Comparison of ENCODE assay signal across 15 mouse cellular contexts in genomic region chr1:80504757-80505156, GRCm38 (mm10). TPM values are rescaled to one million over a fixed set of nuclear protein-coding genes. Genes with fewer than 3 reads are reported as not detected.
DNase-seq lines count a peak whose midpoint lies in the region; ATAC-seq and TF ChIP-seq lines count a peak whose summit lies in the region.
"Had no signal": no experiment of that assay in that cellular context is flagged by ENCODE, and none has a peak within 500 bp of the region (broad histone marks: within the 10 kb centered on the region; RNA-seq: fewer than 3 reads in every experiment).

No protein-coding gene starts in this region.

- ATAC-seq in intestine, postnatal 0 days: no peak
- ATAC-seq in intestine, embryonic 15.5 days: no peak
- no peak for ATAC-seq in midbrain, postnatal 0 days (ENCODE audit: low FRiP score)
- no peak for ATAC-seq in midbrain, embryonic 13.5 days
- no peak for ATAC-seq in forebrain, embryonic 13.5 days
- ATAC-seq: forebrain, embryonic 15.5 days had no signal

- TF ChIP-seq POLR2A in brain, embryonic 14.5 days (IDR thresholded peaks at IDR 0.05; ENCODE audit: borderline replicate concordance, extremely low read depth, insufficient read depth, insufficient read length, poor library complexity, severe bottlenecking): no peak

- H3K9ac ChIP-seq in intestine, postnatal 0 days (ENCODE audit: low read depth, low read length): no peak overlapping the region
- no peak overlapping the region for H3K9ac ChIP-seq in intestine, embryonic 15.5 days
- no peak overlapping the region for H3K9ac ChIP-seq in midbrain, postnatal 0 days (replicated peaks; ENCODE audit: low read length, poor library complexity, severe bottlenecking)
- no peak overlapping the region for H3K9ac ChIP-seq in midbrain, embryonic 13.5 days (replicated peaks)
- no peak overlapping the region for H3K9ac ChIP-seq in forebrain, embryonic 13.5 days
- H3K9ac ChIP-seq: forebrain, embryonic 15.5 days; liver, embryonic 13.5 days; stomach, embryonic 15.5 days had no signal

- H3K27ac ChIP-seq in intestine, postnatal 0 days (ENCODE audit: low read depth, low read length): no peak overlapping the region
- H3K27ac ChIP-seq in intestine, embryonic 15.5 days: no peak overlapping the region
- H3K27ac ChIP-seq in midbrain, postnatal 0 days (ENCODE audit: low read depth, low read length): no peak overlapping the region
- H3K27ac ChIP-seq in midbrain, embryonic 13.5 days: no peak overlapping the region
- H3K27ac ChIP-seq in forebrain, embryonic 13.5 days: no peak overlapping the region
- H3K27ac ChIP-seq: forebrain, embryonic 15.5 days; hindbrain, embryonic 10.5 days; liver, embryonic 13.5 days; stomach, embryonic 15.5 days had no signal

- TF ChIP-seq CTCF in intestine, postnatal 0 days (IDR thresholded peaks at IDR 0.05; ENCODE audit: low read depth): peak; percentile 54
- peak; percentile 53 for TF ChIP-seq CTCF in midbrain, postnatal 0 days (IDR thresholded peaks at IDR 0.05)
- TF ChIP-seq CTCF in brain, embryonic 14.5 days (IDR thresholded peaks at IDR 0.05; ENCODE audit: borderline replicate concordance, extremely low read depth, insufficient read depth, insufficient read length): peak; percentile 9; the same call in 1 of the 2 replicates

- no peaks in the 10 kb centered on the region for H3K27me3 ChIP-seq in intestine, postnatal 0 days (replicated peaks; ENCODE audit: control insufficient read depth, insufficient read depth, low read length)
- no peaks in the 10 kb centered on the region for H3K27me3 ChIP-seq in intestine, embryonic 15.5 days (replicated peaks)
- no peaks in the 10 kb centered on the region for H3K27me3 ChIP-seq in midbrain, postnatal 0 days (ENCODE audit: insufficient read depth, low read length)
- no peaks in the 10 kb centered on the region for H3K27me3 ChIP-seq in midbrain, embryonic 13.5 days
- no peaks in the 10 kb centered on the region for H3K27me3 ChIP-seq in forebrain, embryonic 13.5 days
- H3K27me3 ChIP-seq: forebrain, embryonic 15.5 days; liver, embryonic 13.5 days; stomach, embryonic 15.5 days had no signal

- no peaks in the 10 kb centered on the region for H3K9me3 ChIP-seq in intestine, postnatal 0 days (ENCODE audit: control insufficient read depth)
- no peaks in the 10 kb centered on the region for H3K9me3 ChIP-seq in intestine, embryonic 15.5 days
- no peaks in the 10 kb centered on the region for H3K9me3 ChIP-seq in midbrain, postnatal 0 days (ENCODE audit: low read length)
- no peaks in the 10 kb centered on the region; the same call in 1 of the 2 replicates for H3K9me3 ChIP-seq in midbrain, embryonic 13.5 days
- H3K9me3 ChIP-seq in forebrain, embryonic 13.5 days (replicated peaks): no peaks in the 10 kb centered on the region
- H3K9me3 ChIP-seq: forebrain, embryonic 15.5 days; hindbrain, embryonic 10.5 days; liver, embryonic 13.5 days; stomach, embryonic 15.5 days had no signal

- H3K4me2 ChIP-seq in intestine, postnatal 0 days (replicated peaks; ENCODE audit: low read depth): no peak overlapping the region
- no peak overlapping the region for H3K4me2 ChIP-seq in intestine, embryonic 15.5 days (replicated peaks)
- no peak overlapping the region for H3K4me2 ChIP-seq in midbrain, postnatal 0 days (ENCODE audit: low read depth, low read length, poor library complexity, severe bottlenecking)
- no peak overlapping the region for H3K4me2 ChIP-seq in midbrain, embryonic 13.5 days (replicated peaks)
- H3K4me2 ChIP-seq in forebrain, embryonic 13.5 days: no peak overlapping the region
- H3K4me2 ChIP-seq: forebrain, embryonic 15.5 days; liver, embryonic 13.5 days; stomach, embryonic 15.5 days had no signal

- no peaks in the 10 kb centered on the region for H3K4me1 ChIP-seq in intestine, postnatal 0 days (replicated peaks; ENCODE audit: control insufficient read depth, insufficient read depth, low read length)
- no peaks in the 10 kb centered on the region for H3K4me1 ChIP-seq in intestine, embryonic 15.5 days (replicated peaks)
- no peaks in the 10 kb centered on the region for H3K4me1 ChIP-seq in midbrain, postnatal 0 days (ENCODE audit: insufficient read depth, low read length)
- no peaks in the 10 kb centered on the region for H3K4me1 ChIP-seq in midbrain, embryonic 13.5 days (replicated peaks)
- H3K4me1 ChIP-seq in forebrain, embryonic 13.5 days: no peaks in the 10 kb centered on the region
- H3K4me1 ChIP-seq: hindbrain, embryonic 10.5 days; liver, embryonic 13.5 days; stomach, embryonic 15.5 days had no signal

- H3K36me3 ChIP-seq in intestine, postnatal 0 days (ENCODE audit: control insufficient read depth, insufficient read depth): no peaks in the 10 kb centered on the region
- H3K36me3 ChIP-seq in intestine, embryonic 15.5 days: no peaks in the 10 kb centered on the region
- H3K36me3 ChIP-seq in midbrain, postnatal 0 days (ENCODE audit: insufficient read depth, low read length): no peaks in the 10 kb centered on the region
- no peaks in the 10 kb centered on the region for H3K36me3 ChIP-seq in midbrain, embryonic 13.5 days
- no peaks in the 10 kb centered on the region for H3K36me3 ChIP-seq in forebrain, embryonic 13.5 days (ENCODE audit: poor library complexity, severe bottlenecking)
- H3K36me3 ChIP-seq: forebrain, embryonic 15.5 days; hindbrain, embryonic 10.5 days; stomach, embryonic 15.5 days had no signal

- WGBS in intestine, postnatal 0 days: 76% methylated on average over 2 of the region's 2 CpGs
- WGBS in intestine, embryonic 15.5 days: 84% methylated on average over 2 of the region's 2 CpGs
- 89% methylated on average over 2 of the region's 2 CpGs for WGBS in midbrain, postnatal 0 days
- 87% methylated on average over 2 of the region's 2 CpGs for WGBS in midbrain, embryonic 13.5 days
- WGBS in forebrain, embryonic 13.5 days: 88% methylated on average over 2 of the region's 2 CpGs

- H3K4me3 ChIP-seq in intestine, postnatal 0 days (ENCODE audit: low read depth, low read length): no peak overlapping the region
- H3K4me3 ChIP-seq in intestine, embryonic 15.5 days (replicated peaks): no peak overlapping the region
- H3K4me3 ChIP-seq in midbrain, postnatal 0 days (ENCODE audit: low read depth, low read length): no peak overlapping the region
- no peak overlapping the region for H3K4me3 ChIP-seq in midbrain, embryonic 13.5 days (replicated peaks)
- no peak overlapping the region for H3K4me3 ChIP-seq in forebrain, embryonic 13.5 days
- H3K4me3 ChIP-seq: forebrain, embryonic 15.5 days; hindbrain, embryonic 10.5 days; liver, embryonic 13.5 days; stomach, embryonic 15.5 days had no signal

- DNase-seq in midbrain, postnatal 0 days (ENCODE audit: low spot score): peak; percentile 30
- no peak for DNase-seq in brain, embryonic 14.5 days (ENCODE audit: low read depth)
- DNase-seq in adrenal gland, postnatal 4 days (ENCODE audit: low spot score in 2 of 2): no peak
- DNase-seq in cerebellum, postnatal 25 days: no peak
- DNase-seq: heart, adult 11 months; liver, embryonic 13.5 days had no signal

RNA-seq across cellular contexts. Expression of gene Gm45261, which starts 43.5 kb away (rescaled TPM):
- not detected in 2 replicates for polyA plus RNA-seq in intestine, postnatal 0 days (2015; fragmentation: Nextera tagmentation; extraction: Ambion mirVana)
- polyA plus RNA-seq in intestine, embryonic 15.5 days (2015; fragmentation: Nextera tagmentation; extraction: Ambion mirVana): not detected in 2 replicates
- total RNA-seq in midbrain, postnatal 0 days (2014; rRNA removed): not detected in 2 replicates
- polyA plus RNA-seq in midbrain, postnatal 0 days (2015; fragmentation: Nextera tagmentation; extraction: Ambion mirVana): not detected in 2 replicates
- polyA plus RNA-seq in midbrain, embryonic 13.5 days (2015; fragmentation: Nextera tagmentation; extraction: Ambion mirVana): not detected in 2 replicates
- polyA plus RNA-seq in brain, embryonic 14.5 days (2012; rRNA removed): not detected in 2 replicates
- not detected for total RNA-seq in adrenal gland, postnatal 4 days (2021)
- not detected in 2 replicates for polyA plus RNA-seq in forebrain, embryonic 13.5 days (2015; fragmentation: Nextera tagmentation; extraction: Ambion mirVana)
- total RNA-seq: layer of hippocampus, adult 8-10 months; monocyte, adult 5-6 weeks had no signal
- polyA plus RNA-seq: forebrain, embryonic 15.5 days; hindbrain, embryonic 10.5 days; liver, embryonic 13.5 days; stomach, embryonic 15.5 days had no signal
